Mouse (Mus musculus) gastrocnemius, postnatal 4 days (tissue): Measurements from ENCODE around the gene Gtf2h3. TPM values are rescaled to one million over a fixed set of nuclear protein-coding genes. Genes with fewer than 3 reads are reported as not detected.
A peak's percentile ranks its signal among the peaks of the same experiment; 100 is the strongest.
"Not testable (repeated sequence)": the region's sequence is repeated elsewhere in the genome, so short reads cannot be mapped to it uniquely, and the experiment has no call there.

Experiments used
- DNase-seq, 2 experiments: peaks; one replicate each; pipeline ENCODE4 v3.0.0; 2021 to 2022; ENCODE audit warnings: low spot score in 2 of 2, mixed read lengths in 2 of 2
- long read RNA-seq, 2 experiments: library from polyadenylated mRNA; stranded (forward); transcript quantifications; one replicate each; pipeline ENCODE4 v2.0.0; 2021
- total RNA-seq, 2 experiments: library from RNA; stranded (reverse); gene quantifications; 2 replicates each; pipeline ENCODE4 v1.2.3; 2021

Gtf2h3 gene
- 10 to 100 TPM; 22.6 to 24.8 TPM for total RNA-seq
- long read RNA-seq, experiment 1, transcript Gtf2h3-201 (13 exons, 2,672 nt): major isoform, 44 of 55 reads
- long read RNA-seq, experiment 1, partial matches to known transcripts: 3 of 55 reads
- long read RNA-seq, experiment 1, other reads (novel, unspliced or antisense): 7 of 55 reads
- long read RNA-seq, experiment 2, transcript Gtf2h3-201 (13 exons, 2,672 nt): major isoform, 39 of 52 reads
- long read RNA-seq, experiment 2, partial matches to known transcripts: 4 of 52 reads
- long read RNA-seq, experiment 2, other reads (novel, unspliced or antisense): 9 of 52 reads

- DNase-seq: peak; percentile 90 to 95
Observed at GRCm38 (mm10) chr5:124578633-124579317, at the start of gene Gtf2h3, which contains the start of gene Eif2b1. Gene Gtf2h3, plus strand, starts transcription at chr5:124579140. Gene Eif2b1, minus strand, starts transcription at chr5:124579131.

GRCm38 (mm10) chr5:124529191-124529651, 49.7 kb upstream of the Gtf2h3 start:
- no peak for DNase-seq

- no peak for DNase-seq
Observed at GRCm38 (mm10) chr5:124529697-124530096, 49.2 kb upstream of the Gtf2h3 start.

GRCm38 (mm10) chr5:124530655-124531582, 48.0 kb upstream of the Gtf2h3 start, which contains the start of gene Rilpl1:
Gene Rilpl1, minus strand, starts transcription at chr5:124531391.
- DNase-seq: peak; percentile 76 to 86

- no peak for DNase-seq
Observed at GRCm38 (mm10) chr5:124531583-124531930, 47.4 kb upstream of the Gtf2h3 start.

- DNase-seq: no peak
Observed at GRCm38 (mm10) chr5:124532451-124532850, 46.5 kb upstream of the Gtf2h3 start.

GRCm38 (mm10) chr5:124535016-124535415, 43.9 kb upstream of the Gtf2h3 start:
- no peak for DNase-seq

GRCm38 (mm10) chr5:124536776-124537175, 42.2 kb upstream of the Gtf2h3 start:
- DNase-seq: peak in 1 of 2 experiments; percentile 37

- no peak for DNase-seq
Observed at GRCm38 (mm10) chr5:124538813-124539792, 39.8 kb upstream of the Gtf2h3 start.

GRCm38 (mm10) chr5:124539905-124540304, 39.0 kb upstream of the Gtf2h3 start:
- DNase-seq: no peak

GRCm38 (mm10) chr5:124540383-124540786, 38.6 kb upstream of the Gtf2h3 start, which contains the start of gene Tmed2:
Gene Tmed2, plus strand, starts transcription at chr5:124540695.
- DNase-seq: peak; percentile 89 to 94

GRCm38 (mm10) chr5:124540905-124541601, 37.9 kb upstream of the Gtf2h3 start:
- DNase-seq: peak; percentile 61 to 86

- no peak for DNase-seq
Observed at GRCm38 (mm10) chr5:124541602-124541973, 37.4 kb upstream of the Gtf2h3 start.

GRCm38 (mm10) chr5:124550737-124551136, 28.2 kb upstream of the Gtf2h3 start:
- not testable (repeated sequence) for DNase-seq

GRCm38 (mm10) chr5:124551349-124552093, 27.4 kb upstream of the Gtf2h3 start:
- not testable (repeated sequence) for DNase-seq

- DNase-seq: no peak
Observed at GRCm38 (mm10) chr5:124552094-124552472, 26.9 kb upstream of the Gtf2h3 start.

- DNase-seq: peak; percentile 86 to 89
Observed at GRCm38 (mm10) chr5:124552558-124553307, 26.2 kb upstream of the Gtf2h3 start, which contains the start of gene Ddx55. Gene Ddx55, plus strand, starts transcription at chr5:124552864.

GRCm38 (mm10) chr5:124553607-124554006, 25.3 kb upstream of the Gtf2h3 start:
- no peak for DNase-seq
